Mouse (Mus musculus) embryonic fibroblast, embryonic 13.5 days (primary cell): ENCODE data around the gene Negr1.

Source experiments
- CTCF ChIP-seq: IDR thresholded peaks from 2 replicates; pipeline ENCODE4 v1.5.1; 2011; ENCODE audit warnings: mild to moderate bottlenecking, control low read depth, low read length, moderate library complexity, borderline replicate concordance; ENCODE audit not compliant: insufficient read depth
- POLR2A ChIP-seq: IDR thresholded peaks from 2 replicates; pipeline ENCODE4 v1.6.1; 2011; ENCODE audit warnings: low read depth, mild to moderate bottlenecking, control low read depth, low read length, moderate library complexity

GRCm38 (mm10) chr3:156784309-156784852 is 222.8 kb downstream of the Negr1 start:
- TF ChIP-seq CTCF (no peak), POLR2A (no peak)
